Mouse (Mus musculus) stomach, postnatal 0 days (tissue): ENCODE data around the gene Slmap. TPM values are rescaled to one million over a fixed set of nuclear protein-coding genes. Genes with fewer than 3 reads are reported as not detected.

ENCODE experiments used
- ATAC-seq: fragments of 200-750 bp; cut with Nextera tagmentation; 2 replicates; pipeline ENCODE4 v1.8.0; 2017; ENCODE audit not compliant: low FRiP score, low TSS enrichment
- DNase-seq: peaks from one replicate; pipeline ENCODE4 v3.0.0-alpha.2; 2016; ENCODE audit warnings: low spot score
- H3K27ac ChIP-seq: fragments of 300-500 bp; sonication (generic); replicated peaks from 2 replicates; pipeline ENCODE4 v1.5.1; 2014; ENCODE audit warnings: mild to moderate bottlenecking, control low read depth
- H3K27me3 ChIP-seq: fragments of 300-500 bp; sonication (generic); 2 replicates; pipeline ENCODE4 v1.6.1; 2014; ENCODE audit warnings: low read length; ENCODE audit not compliant: control insufficient read depth, insufficient read depth
- H3K36me3 ChIP-seq: fragments of 300-500 bp; sonication (generic); 2 replicates; pipeline ENCODE4 v1.6.1; 2014; ENCODE audit warnings: low read length, mixed read lengths; ENCODE audit not compliant: control insufficient read depth, insufficient read depth
- H3K4me1 ChIP-seq: fragments of 300-500 bp; sonication (generic); replicated peaks from 2 replicates; pipeline ENCODE4 v1.6.1; 2014; ENCODE audit warnings: antibody characterized with exemption; ENCODE audit not compliant: control insufficient read depth, insufficient read depth
- H3K4me2 ChIP-seq: fragments of 300-500 bp; sonication (generic); replicated peaks from 2 replicates; pipeline ENCODE4 v1.6.1; 2014; ENCODE audit warnings: low read depth, mild to moderate bottlenecking, control low read depth, moderate library complexity
- H3K4me3 ChIP-seq: fragments of 300-500 bp; sonication (generic); 2 replicates; pipeline ENCODE4 v1.5.1; 2014; ENCODE audit warnings: low read depth, low read length, control low read depth
- H3K9ac ChIP-seq: fragments of 300-500 bp; sonication (generic); 2 replicates; pipeline ENCODE4 v1.6.1; 2014; ENCODE audit warnings: mild to moderate bottlenecking, low read length, control low read depth, mixed read lengths
- H3K9me3 ChIP-seq: fragments of 300-500 bp; sonication (generic); 2 replicates; pipeline ENCODE4 v1.6.1; 2016; ENCODE audit warnings: low read length; ENCODE audit not compliant: control insufficient read depth
- CTCF ChIP-seq: IDR thresholded peaks from 2 replicates; pipeline ENCODE4 v1.5.1; 2016; ENCODE audit warnings: antibody characterized with exemption, low read depth, mild to moderate bottlenecking, moderate library complexity
- EP300 ChIP-seq: optimal IDR thresholded peaks from 2 replicates; pipeline ENCODE3; 2016; ENCODE audit warnings: antibody characterized with exemption
- WGBS: fragments of 180-500 bp; shearing (Covaris S2); extraction: QIAGEN DNeasy Blood & Tissue Kit; methylation state at CpG from one replicate; pipeline ENCODE4 v1.1.7; 2014; 5-methylcytosine and 5-hydroxymethylcytosine counted together
- polyA plus RNA-seq: library from polyadenylated mRNA; unstranded; fragments of >200 nt; fragmentation: Nextera tagmentation; extraction: Ambion mirVana; gene quantifications from 2 replicates; pipeline ENCODE4 v1.2.1, GENCODE M21; 2015

The Slmap gene
- polyA plus RNA-seq, 1 experiment from 2014 or later: 76.5 TPM

- H3K9me3 ChIP-seq: no peaks in the 10 kb centered on the region
- no peak overlapping the region for H3K27ac ChIP-seq
- WGBS: 91% methylated on average over 2 of the region's 2 CpGs
- H3K4me3 ChIP-seq: no peak overlapping the region
- no peak for ATAC-seq
- TF ChIP-seq CTCF (no peak), EP300 (no peak)
- no peaks in the 10 kb centered on the region for H3K27me3 ChIP-seq
- H3K4me2 ChIP-seq: no peak overlapping the region
- no peaks in the 10 kb centered on the region for H3K36me3 ChIP-seq
- no peak for DNase-seq
- no peaks in the 10 kb centered on the region; the same call in 1 of the 2 replicates for H3K4me1 ChIP-seq
- H3K9ac ChIP-seq: no peak overlapping the region
These were observed 17.7 kb upstream of the Slmap start for GRCm38 (mm10) chr14:26552441-26552840.

- WGBS: 90% methylated on average over 8 of the region's 8 CpGs
- Histone ChIP-seq H3K9ac (no peak overlapping the region), H3K4me1 (no peaks in the 10 kb centered on the region), H3K4me2 (no peak overlapping the region), H3K4me3 (no peak overlapping the region), H3K27ac (no peak overlapping the region), H3K9me3 (no peaks in the 10 kb centered on the region), H3K27me3 (no peaks in the 10 kb centered on the region), H3K36me3 (no peaks in the 10 kb centered on the region)
- no peak for ATAC-seq
- TF ChIP-seq CTCF: no peak
- DNase-seq: no peak
These were observed 16.0 kb upstream of the Slmap start for GRCm38 (mm10) chr14:26550712-26551111.

DNA sequence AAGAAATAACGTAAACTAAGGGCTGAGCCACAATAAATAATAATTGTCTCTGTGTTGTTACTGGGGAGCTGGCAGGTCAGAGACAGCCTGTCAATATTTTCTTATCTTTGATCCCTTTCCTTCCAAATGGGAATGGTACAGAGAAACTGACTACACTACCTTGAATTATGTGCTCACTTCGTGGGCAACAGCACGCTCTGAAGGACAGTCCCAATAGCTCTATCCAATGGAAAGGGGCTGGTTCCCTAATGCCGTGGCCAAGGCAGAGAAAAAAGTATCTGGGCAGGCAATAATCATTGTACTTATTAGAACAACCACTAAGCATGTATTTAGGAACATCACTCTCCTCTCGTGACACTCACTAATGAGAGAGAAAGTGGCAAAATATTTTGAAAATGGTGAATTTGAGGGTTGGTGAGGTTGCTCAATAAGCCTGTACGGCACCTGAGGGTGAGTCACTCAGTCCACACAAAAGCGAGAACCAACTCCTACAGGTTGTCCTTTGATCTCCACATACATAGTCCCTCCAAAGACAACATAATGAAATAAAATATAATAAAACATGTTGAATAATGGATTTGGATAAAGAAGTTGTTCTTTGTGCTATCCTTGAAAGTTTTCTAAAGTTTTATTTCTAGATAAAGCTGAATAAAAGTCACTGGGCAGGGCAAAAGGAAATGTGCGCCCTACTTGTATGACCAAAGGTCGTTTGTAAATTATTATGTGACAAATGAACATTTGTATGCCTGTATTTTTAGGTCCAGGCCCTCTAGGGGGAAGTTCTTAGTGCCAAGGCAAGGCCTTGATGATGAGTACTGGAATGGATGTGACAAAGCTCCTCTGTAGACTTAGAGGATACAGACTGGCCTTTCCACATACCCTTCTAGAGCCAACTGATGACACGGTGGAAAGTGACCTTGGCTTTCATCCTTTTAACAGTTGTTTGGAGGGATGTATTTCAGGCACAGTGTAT, 13.1 kb upstream of the Slmap start:
- Histone ChIP-seq H3K9ac (no peak overlapping the region), H3K4me2 (no peak overlapping the region), H3K27me3 (no peaks in the 10 kb centered on the region), H3K9me3 (no peaks in the 10 kb centered on the region), H3K4me1 (no peaks in the 10 kb centered on the region), H3K36me3 (no peaks in the 10 kb centered on the region), H3K27ac (peak overlapping the region; percentile 80), H3K4me3 (no peak overlapping the region)
- TF ChIP-seq EP300: no peak
- TF ChIP-seq CTCF: no peak
- DNase-seq (peak; percentile 44), ATAC-seq (peak; percentile 93)
- WGBS: 56% methylated on average over 10 of the region's 10 CpGs

GRCm38 (mm10) chr14:26542136-26542535, 7.4 kb upstream of the Slmap start:
- no peak for TF ChIP-seq CTCF
- no peak for TF ChIP-seq EP300
- Histone ChIP-seq H3K9ac (no peak overlapping the region), H3K4me2 (no peak overlapping the region), H3K4me3 (no peak overlapping the region), H3K27me3 (no peaks in the 10 kb centered on the region), H3K36me3 (no peaks in the 10 kb centered on the region), H3K4me1 (no peaks in the 10 kb centered on the region), H3K9me3 (no peaks in the 10 kb centered on the region), H3K27ac (no peak overlapping the region)
- 86% methylated on average over 1 of the region's 1 CpGs for whole genome bisulfite sequencing
- DNase-seq (no peak), ATAC-seq (no peak)

DNA sequence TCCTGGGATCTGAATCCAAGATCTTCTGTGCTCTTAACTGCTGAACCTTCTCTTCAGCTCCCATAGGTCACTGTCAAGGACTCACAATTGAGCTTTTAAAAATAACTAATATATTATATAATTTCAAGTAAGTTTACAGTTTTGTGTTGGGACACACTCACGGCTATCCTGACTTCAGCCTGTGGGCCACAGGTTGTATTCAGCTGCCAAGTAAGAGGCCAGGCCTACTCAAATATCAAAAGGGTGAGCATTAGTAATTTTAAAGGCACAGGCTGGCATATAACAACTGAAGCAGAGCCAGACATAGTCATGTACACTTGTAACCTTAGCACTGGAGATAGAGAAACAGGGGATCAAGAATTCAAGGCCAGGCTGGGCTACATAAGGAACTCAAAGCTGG, 5.8 kb upstream of the Slmap start:
- Histone ChIP-seq H3K27ac (no peak overlapping the region), H3K4me2 (no peak overlapping the region), H3K4me3 (no peak overlapping the region), H3K9me3 (no peaks in the 10 kb centered on the region), H3K27me3 (no peaks in the 10 kb centered on the region), H3K36me3 (no peaks in the 10 kb centered on the region), H3K4me1 (no peaks in the 10 kb centered on the region), H3K9ac (no peak overlapping the region)
- DNase-seq (no peak), ATAC-seq (peak; percentile 76)
- 56% methylated on average over 1 of the region's 1 CpGs for WGBS
- no peak for TF ChIP-seq CTCF
- TF ChIP-seq EP300: no peak

DNA sequence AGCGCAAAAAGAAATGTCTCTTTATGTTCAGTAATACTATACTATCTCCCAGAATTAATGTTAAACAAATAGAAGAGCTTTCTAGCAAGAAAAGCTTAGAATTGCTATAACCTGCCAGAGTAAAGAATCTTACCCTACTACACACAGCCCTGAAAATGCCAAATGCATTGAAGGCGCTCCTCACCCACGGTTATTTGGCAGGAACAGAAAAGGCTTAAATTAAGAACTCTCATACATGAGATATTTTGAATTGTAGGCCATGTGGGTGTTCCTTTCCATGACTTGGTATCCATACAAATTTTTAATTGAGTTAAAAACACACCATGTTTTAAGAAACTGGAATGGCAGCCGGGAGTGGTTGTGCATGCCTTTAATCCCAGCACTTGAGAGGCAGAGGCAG, 4.5 kb upstream of the Slmap start:
- TF ChIP-seq EP300: no peak
- ATAC-seq (no peak), DNase-seq (no peak)
- H3K9me3 ChIP-seq: no peaks in the 10 kb centered on the region
- H3K27me3 ChIP-seq: no peaks in the 10 kb centered on the region
- H3K4me1 ChIP-seq: no peaks in the 10 kb centered on the region
- H3K27ac ChIP-seq: no peak overlapping the region
- no peak overlapping the region for H3K9ac ChIP-seq
- 30% methylated on average over 4 of the region's 4 CpGs for WGBS
- no peak overlapping the region for H3K4me3 ChIP-seq
- H3K4me2 ChIP-seq: no peak overlapping the region
- no peaks in the 10 kb centered on the region for H3K36me3 ChIP-seq
